Mouse (Mus musculus) liver, adult 10 weeks (tissue): ENCODE measurements around the gene Bik. TPM values are rescaled to one million over a fixed set of nuclear protein-coding genes. Genes with fewer than 3 reads are reported as not detected.

Experiments
- polyA plus RNA-seq: library from polyadenylated mRNA; stranded (reverse); fragments of 350-450 nt; fragmentation: Illumina TruSeq; extraction: RNeasy Lipid Tissue Mini Kit (QIAGEN cat#74804); gene quantifications from one replicate; pipeline ENCODE4 v1.2.3, GENCODE M21; 2014; ENCODE audit warnings: low read depth, low replicate concordance

Gene Bik
- polyA plus RNA-seq = 0.90 TPM

GRCm38 (mm10) chr15:83526424-83527091 is at the start of gene Bik:
Gene Bik, plus strand, starts transcription at chr15:83526862.

DNA sequence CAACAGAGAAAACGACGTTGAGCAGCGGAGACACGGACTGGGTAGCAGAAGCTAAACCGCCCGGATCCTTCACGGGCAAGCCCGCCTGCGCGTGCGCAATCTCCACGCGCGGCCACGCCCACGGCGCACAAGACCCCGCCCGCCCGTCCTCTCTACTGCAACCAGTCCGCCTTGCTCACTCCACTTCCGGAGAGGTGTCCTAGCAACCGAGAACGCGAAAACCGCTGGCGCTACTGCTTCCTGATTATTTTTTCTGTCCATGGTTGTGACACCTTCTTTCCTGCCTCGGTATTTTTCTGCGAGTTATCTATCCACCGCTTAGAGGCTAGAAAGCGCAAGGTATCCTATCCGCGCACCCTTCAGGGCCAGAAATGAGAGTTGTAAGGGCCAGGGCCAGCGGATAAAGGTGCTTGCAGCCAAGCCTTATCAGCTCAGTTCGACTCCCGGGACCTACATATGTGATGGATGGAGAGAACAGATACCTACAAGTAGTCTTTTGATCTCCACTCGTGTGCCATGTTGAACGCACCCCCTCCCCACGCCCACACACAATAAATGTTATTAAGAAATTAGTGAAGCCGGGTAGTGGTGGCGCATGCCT is 15.8 kb upstream of the Bik start, which contains the start of gene Ttll1:
Ttll1 (minus strand) TSS at position 89 of the 601 bp plus-strand sequence.

DNA sequence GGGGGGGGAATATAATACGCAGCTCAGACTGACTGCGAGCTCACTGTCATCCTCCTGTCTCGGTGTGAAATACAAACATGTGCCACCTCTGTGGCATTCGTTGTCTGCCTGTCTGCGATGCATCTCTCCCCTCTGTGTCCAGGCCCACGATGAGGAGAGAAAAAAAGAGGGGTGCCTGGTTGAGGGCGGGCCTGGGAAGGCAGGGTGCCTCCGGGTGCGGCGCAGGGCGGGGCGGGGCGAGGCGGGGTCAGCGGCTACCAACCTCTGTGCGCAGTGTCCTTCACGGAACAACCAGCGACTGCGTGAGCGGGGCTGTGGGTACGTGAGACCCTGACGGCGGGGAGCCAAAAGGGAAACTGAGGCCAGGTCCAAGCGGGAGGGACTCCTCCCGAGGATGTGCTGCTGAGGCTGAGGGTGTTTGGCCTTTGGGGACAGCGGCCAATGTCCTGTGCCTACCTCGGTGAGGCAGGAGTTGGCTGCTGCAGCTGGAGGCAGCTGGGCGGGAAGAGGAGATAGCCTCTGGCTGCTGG is 36.7 kb downstream of the Bik start, which contains the start of the genes Tspo and Mcat:
Tspo (plus strand) TSS at position 266 of the 530 bp plus-strand sequence.
Mcat (minus strand) TSS at position 461 of the 530 bp plus-strand sequence.

Other genes starting within 250 kb of the Bik start
- gene Arfgap3, start 176.6 kb upstream of the Bik start, polyA plus RNA-seq = 2.5 TPM
- 17.5 TPM for gene Pacsin2, start 62.3 kb upstream of the Bik start, polyA plus RNA-seq
- gene Ttll1, start 16.0 kb upstream of the Bik start, polyA plus RNA-seq = 1.0 TPM
- gene Tspo, start 36.7 kb downstream of the Bik start, polyA plus RNA-seq = 2.5 TPM
- gene Mcat, start 36.9 kb downstream of the Bik start, polyA plus RNA-seq = 3.3 TPM
- gene Ttll12, start 68.3 kb downstream of the Bik start, polyA plus RNA-seq = 0.34 TPM
- gene Scube1, start 198.2 kb downstream of the Bik start, polyA plus RNA-seq = not detected